Mouse (Mus musculus): ENCODE data around the gene Setd1b. TPM values are rescaled to one million over a fixed set of nuclear protein-coding genes. Genes with fewer than 3 reads are reported as not detected.
A peak's percentile ranks its signal among the peaks of the same experiment; 100 is the strongest.

Setd1b gene
- polyA plus RNA-seq, 2 experiments, result 2.7 to 3.3 TPM

DNA sequence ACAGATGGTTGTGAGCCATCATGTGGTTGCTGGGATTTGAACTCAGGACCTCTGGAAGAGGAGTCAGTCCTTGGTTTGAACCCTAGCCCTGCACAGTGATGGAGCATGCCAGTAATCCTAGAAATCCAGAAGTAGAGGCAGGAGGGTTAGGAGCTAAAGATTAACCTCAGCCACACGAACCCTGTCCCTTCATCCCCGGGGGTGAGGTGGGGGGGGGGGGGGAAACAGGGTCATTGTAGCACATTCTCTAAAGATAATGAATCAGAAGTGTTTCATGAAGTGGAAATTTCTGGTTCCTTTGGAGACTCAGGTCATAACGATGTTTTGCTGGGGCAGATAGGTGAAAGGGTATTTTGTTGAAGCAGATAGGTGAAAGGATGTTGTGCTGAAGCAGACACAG lies 48.9 kb downstream of the Setd1b start:
- ATAC-seq (ENCODE audit: insufficient read depth) (no peak), DNase-seq (ENCODE audit: low read depth in 3 of 3, low spot score in 3 of 3) (no peak)
- no peak overlapping the region for H3K4me2 ChIP-seq (ENCODE audit: low read depth)
- H3K36me3 ChIP-seq (replicated peaks; ENCODE audit: control insufficient read depth, insufficient read depth, low read depth), result no peaks in the 10 kb centered on the region
- H3K4me1 ChIP-seq (replicated peaks; ENCODE audit: control insufficient read depth in 2 of 2, insufficient read depth in 2 of 2, low read length in 1 of 2), result peaks cover 46% of the 10 kb centered on the region in 2 experiments
- TF ChIP-seq CTCF (IDR thresholded peaks at IDR 0.05; ENCODE audit: low read depth) (no peak), EP300 (IDR thresholded peaks at IDR 0.05; ENCODE audit: low read depth) (no peak)
- no peak overlapping the region for H3K27ac ChIP-seq
- no peak overlapping the region for H3K4me3 ChIP-seq (ENCODE audit: insufficient read depth in 1 of 2, low read depth in 2 of 2, low read length in 2 of 2)
- no peaks in the 10 kb centered on the region; the same call in 1 of the 2 replicates for H3K27me3 ChIP-seq (ENCODE audit: control insufficient read depth, insufficient read depth, low read length)
- no peaks in the 10 kb centered on the region for H3K9me3 ChIP-seq (ENCODE audit: control insufficient read depth, low read length)
- WGBS (ENCODE audit: insufficient replicate concordance), result 63% methylated on average over 3 of the region's 3 CpGs
- no peak overlapping the region for H3K9ac ChIP-seq (replicated peaks)

- Histone ChIP-seq H3K36me3 (replicated peaks; ENCODE audit: control insufficient read depth, insufficient read depth, low read depth) (no peaks in the 10 kb centered on the region), H3K4me1 (replicated peaks; ENCODE audit: control insufficient read depth in 2 of 2, insufficient read depth in 2 of 2, low read length in 1 of 2) (peaks cover 49 to 50% of the 10 kb centered on the region in 2 experiments), H3K4me3 (ENCODE audit: insufficient read depth in 1 of 2, low read depth in 2 of 2, low read length in 2 of 2) (no peak overlapping the region), H3K9ac (replicated peaks) (no peak overlapping the region), H3K27ac (peak overlapping the region; percentile 33; the same call in 1 of the 2 replicates), H3K4me2 (ENCODE audit: low read depth) (no peak overlapping the region), H3K9me3 (ENCODE audit: control insufficient read depth, low read length) (no peaks in the 10 kb centered on the region), H3K27me3 (ENCODE audit: control insufficient read depth, insufficient read depth, low read length) (no peaks in the 10 kb centered on the region)
- TF ChIP-seq EP300 (IDR thresholded peaks at IDR 0.05; ENCODE audit: low read depth), result no peak
- no peak for TF ChIP-seq CTCF (IDR thresholded peaks at IDR 0.05; ENCODE audit: low read depth)
- no peak for ATAC-seq (ENCODE audit: insufficient read depth)
- 34% methylated on average over 6 of the region's 6 CpGs for WGBS (ENCODE audit: insufficient replicate concordance)
- no peak for DNase-seq (ENCODE audit: low read depth in 3 of 3, low spot score in 3 of 3)
These were observed 49.4 kb downstream of the Setd1b start for GRCm38 (mm10) chr5:123191427-123191826.

GRCm38 (mm10) chr5:123192606-123193150 lies 50.7 kb downstream of the Setd1b start:
- Histone ChIP-seq H3K27me3 (ENCODE audit: control insufficient read depth, insufficient read depth, low read length) (no peaks in the 10 kb centered on the region), H3K27ac (peak overlapping the region; percentile 94), H3K4me1 (replicated peaks; ENCODE audit: control insufficient read depth in 2 of 2, insufficient read depth in 2 of 2, low read length in 1 of 2) (peaks cover 49 to 50% of the 10 kb centered on the region in 2 experiments), H3K4me3 (ENCODE audit: insufficient read depth in 1 of 2, low read depth in 2 of 2, low read length in 2 of 2) (no peak overlapping the region), H3K9me3 (ENCODE audit: control insufficient read depth, low read length) (no peaks in the 10 kb centered on the region), H3K36me3 (replicated peaks; ENCODE audit: control insufficient read depth, insufficient read depth, low read depth) (no peaks in the 10 kb centered on the region), H3K9ac (replicated peaks) (peak overlapping the region; percentile 48), H3K4me2 (ENCODE audit: low read depth) (peak overlapping the region; percentile 72)
- 61% methylated on average over 9 of the region's 9 CpGs for WGBS (ENCODE audit: insufficient replicate concordance)
- DNase-seq (ENCODE audit: low read depth in 3 of 3, low spot score in 3 of 3) (no peak), ATAC-seq (ENCODE audit: insufficient read depth) (no peak)
- TF ChIP-seq EP300 (IDR thresholded peaks at IDR 0.05; ENCODE audit: low read depth), result no peak
- TF ChIP-seq CTCF (IDR thresholded peaks at IDR 0.05; ENCODE audit: low read depth), result no peak

GRCm38 (mm10) chr5:123193436-123193835 lies 51.4 kb downstream of the Setd1b start:
- peak overlapping the region; percentile 58 for H3K9ac ChIP-seq (replicated peaks)
- peaks cover 49 to 51% of the 10 kb centered on the region in 2 experiments for H3K4me1 ChIP-seq (replicated peaks; ENCODE audit: control insufficient read depth in 2 of 2, insufficient read depth in 2 of 2, low read length in 1 of 2)
- peak overlapping the region in 1 of 2 experiments; percentile 20; a peak in 1 of 4 replicates for H3K4me3 ChIP-seq (ENCODE audit: insufficient read depth in 1 of 2, low read depth in 2 of 2, low read length in 2 of 2)
- peak overlapping the region; percentile 72 for H3K4me2 ChIP-seq (ENCODE audit: low read depth)
- DNase-seq (ENCODE audit: low read depth in 3 of 3, low spot score in 3 of 3), result peak; percentile 79 to 84 (median 81)
- no peaks in the 10 kb centered on the region for H3K36me3 ChIP-seq (replicated peaks; ENCODE audit: control insufficient read depth, insufficient read depth, low read depth)
- no peaks in the 10 kb centered on the region for H3K27me3 ChIP-seq (ENCODE audit: control insufficient read depth, insufficient read depth, low read length)
- peak; percentile 94 for ATAC-seq (ENCODE audit: insufficient read depth)
- no peaks in the 10 kb centered on the region for H3K9me3 ChIP-seq (ENCODE audit: control insufficient read depth, low read length)
- TF ChIP-seq EP300 (IDR thresholded peaks at IDR 0.05; ENCODE audit: low read depth) (peak; percentile 87), CTCF (IDR thresholded peaks at IDR 0.05; ENCODE audit: low read depth) (no peak)
- peak overlapping the region; percentile 94 for H3K27ac ChIP-seq
- WGBS (ENCODE audit: insufficient replicate concordance), result 20% methylated on average over 5 of the region's 5 CpGs

DNA sequence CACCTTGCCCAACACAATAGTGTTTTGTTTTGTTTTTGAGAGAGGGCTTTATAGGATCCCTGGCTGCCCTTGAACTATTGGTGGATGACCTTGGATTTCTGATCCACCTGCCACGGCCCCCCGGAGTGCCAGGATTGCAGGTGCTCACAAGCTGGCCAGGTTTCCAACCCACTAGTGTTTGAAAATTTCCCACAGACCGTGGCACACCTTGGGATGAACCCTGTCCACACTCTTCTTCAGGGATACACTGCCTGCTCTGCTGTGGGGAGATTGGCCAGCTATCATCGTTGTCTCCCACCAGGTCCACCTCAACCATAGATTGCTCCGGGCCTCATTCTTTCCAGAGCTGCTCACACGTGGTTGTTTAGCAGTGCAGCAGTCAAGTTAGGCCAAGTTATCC lies 52.9 kb downstream of the Setd1b start:
- Histone ChIP-seq H3K4me2 (ENCODE audit: low read depth) (no peak overlapping the region), H3K27me3 (ENCODE audit: control insufficient read depth, insufficient read depth, low read length) (no peaks in the 10 kb centered on the region), H3K36me3 (replicated peaks; ENCODE audit: control insufficient read depth, insufficient read depth, low read depth) (no peaks in the 10 kb centered on the region), H3K4me3 (ENCODE audit: insufficient read depth in 1 of 2, low read depth in 2 of 2, low read length in 2 of 2) (no peak overlapping the region), H3K4me1 (replicated peaks; ENCODE audit: control insufficient read depth in 2 of 2, insufficient read depth in 2 of 2, low read length in 1 of 2) (peaks cover 49 to 53% of the 10 kb centered on the region in 2 experiments), H3K9ac (replicated peaks) (no peak overlapping the region), H3K27ac (peak overlapping the region; percentile 16; the same call in 1 of the 2 replicates), H3K9me3 (ENCODE audit: control insufficient read depth, low read length) (no peaks in the 10 kb centered on the region)
- ATAC-seq (ENCODE audit: insufficient read depth), result no peak
- TF ChIP-seq EP300 (IDR thresholded peaks at IDR 0.05; ENCODE audit: low read depth), result no peak
- no peak for TF ChIP-seq CTCF (IDR thresholded peaks at IDR 0.05; ENCODE audit: low read depth)
- DNase-seq (ENCODE audit: low read depth in 3 of 3, low spot score in 3 of 3), result no peak
- WGBS (ENCODE audit: insufficient replicate concordance), result 73% methylated on average over 6 of the region's 6 CpGs

All from liver, embryonic 14.5 days (tissue).